Mouse (Mus musculus) heart, embryonic 13.5 days (tissue): Measurements from ENCODE around the gene Tspan7. TPM values are rescaled to one million over a fixed set of nuclear protein-coding genes. Genes with fewer than 3 reads are reported as not detected.
A peak's percentile ranks its signal among the peaks of the same experiment; 100 is the strongest.

Experiments used
- ATAC-seq: fragments of 200-750 bp; cut with Nextera tagmentation; 2 replicates; pipeline ENCODE4 v1.8.0; 2017; ENCODE audit warnings: moderate TSS enrichment; ENCODE audit not compliant: insufficient number of reproducible peaks, low FRiP score, low TSS enrichment; ENCODE audit errors: extremely low read depth
- H3K27ac ChIP-seq: fragments of 300-500 bp; sonication (generic); replicated peaks from 2 replicates; pipeline ENCODE4 v1.5.1; 2015; ENCODE audit warnings: moderate library complexity, mild to moderate bottlenecking, inconsistent platforms
- H3K27me3 ChIP-seq: fragments of 300-500 bp; sonication (generic); replicated peaks from 2 replicates; pipeline ENCODE4 v1.6.1; 2015; ENCODE audit warnings: mild to moderate bottlenecking, inconsistent platforms
- H3K36me3 ChIP-seq: fragments of 300-500 bp; sonication (generic); 2 replicates; pipeline ENCODE4 v1.6.1; 2015; ENCODE audit warnings: mild to moderate bottlenecking, inconsistent platforms
- H3K4me1 ChIP-seq: fragments of 300-500 bp; sonication (generic); 2 replicates; pipeline ENCODE4 v1.6.1; 2015; ENCODE audit warnings: inconsistent platforms
- H3K4me2 ChIP-seq: fragments of 300-500 bp; sonication (generic); 2 replicates; pipeline ENCODE4 v1.6.1; 2015; ENCODE audit warnings: inconsistent platforms, mild to moderate bottlenecking, moderate library complexity
- H3K4me3 ChIP-seq: fragments of 300-500 bp; sonication (generic); 2 replicates; pipeline ENCODE4 v1.5.1; 2015; ENCODE audit warnings: moderate library complexity, mild to moderate bottlenecking, inconsistent platforms
- H3K9ac ChIP-seq: fragments of 300-500 bp; sonication (generic); 2 replicates; pipeline ENCODE4 v1.6.1; 2015; ENCODE audit warnings: inconsistent platforms, mild to moderate bottlenecking, moderate library complexity
- H3K9me3 ChIP-seq: fragments of 300-500 bp; sonication (generic); 2 replicates; pipeline ENCODE4 v1.6.1; 2016; ENCODE audit warnings: inconsistent platforms
- WGBS: fragments of 180-500 bp; shearing (Covaris S2); methylation state at CpG from one replicate; pipeline ENCODE4 v1.1.7; 2015; ENCODE audit warnings: mixed read lengths; 5-methylcytosine and 5-hydroxymethylcytosine counted together
- polyA plus RNA-seq: library from polyadenylated mRNA; unstranded; fragments of >200 nt; fragmentation: Nextera tagmentation; extraction: Ambion mirVana; gene quantifications from 2 replicates; pipeline ENCODE4 v1.2.1, GENCODE M21; 2015

Tspan7 gene
- polyA plus RNA-seq, 1 experiment from 2014 or later = 76.4 TPM

GRCm38 (mm10) chrX:10556899-10557298 is 71.9 kb downstream of the Tspan7 start:
- Histone ChIP-seq H3K4me2 (no peak overlapping the region), H3K27me3 (no peaks in the 10 kb centered on the region), H3K36me3 (no peaks in the 10 kb centered on the region), H3K27ac (peak overlapping the region; percentile 69), H3K4me3 (no peak overlapping the region), H3K9me3 (no peaks in the 10 kb centered on the region), H3K9ac (no peak overlapping the region), H3K4me1 (peaks cover 13% of the 10 kb centered on the region; the same call in 1 of the 2 replicates)
- 55% methylated on average over 3 of the region's 3 CpGs for whole genome bisulfite sequencing
- ATAC-seq = no peak

DNA sequence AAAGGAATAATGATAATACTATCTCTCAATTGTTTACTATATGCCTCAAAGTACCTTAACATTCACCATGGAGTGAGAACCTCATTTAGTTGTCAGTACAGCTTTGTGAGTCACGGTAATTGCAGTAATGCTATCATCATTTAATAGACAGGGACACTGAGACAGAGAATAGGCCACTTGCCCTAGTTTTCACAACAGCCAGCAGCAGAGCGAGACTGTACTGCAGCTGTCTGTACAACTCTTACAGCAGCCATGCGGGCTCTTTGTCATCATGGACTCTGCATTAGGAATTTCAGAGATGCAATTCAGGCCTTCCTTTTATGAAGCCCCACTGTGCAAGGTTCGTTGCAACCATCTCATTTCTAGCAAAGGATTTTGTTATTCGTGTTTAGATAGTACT is 72.6 kb downstream of the Tspan7 start:
- WGBS = 65% methylated on average over 5 of the region's 5 CpGs

DNA sequence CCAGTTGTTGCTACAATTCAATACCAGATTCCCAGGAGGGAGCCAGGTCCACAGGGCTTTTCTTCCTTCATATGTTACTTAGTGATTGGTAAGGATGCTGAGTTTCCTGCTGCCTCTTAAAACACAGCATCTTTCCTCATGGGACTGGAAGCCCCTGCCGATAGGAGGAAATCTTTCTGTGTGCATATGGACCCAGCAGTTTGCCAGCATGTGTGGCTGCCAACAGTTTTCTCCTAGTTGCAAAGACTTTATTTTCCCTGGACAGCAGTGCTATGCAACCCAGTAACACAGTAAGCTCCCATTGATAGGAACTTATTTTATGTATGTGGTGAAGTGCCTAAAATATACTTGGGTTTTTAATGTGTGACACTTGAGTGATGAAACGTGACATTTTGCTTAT is 73.7 kb downstream of the Tspan7 start:
- H3K36me3 ChIP-seq = no peaks in the 10 kb centered on the region
- H3K4me2 ChIP-seq = no peak overlapping the region
- H3K9me3 ChIP-seq = no peaks in the 10 kb centered on the region
- H3K4me1 ChIP-seq = peaks cover 7% of the 10 kb centered on the region; the same call in 1 of the 2 replicates
- ATAC-seq = no peak
- H3K9ac ChIP-seq = no peak overlapping the region
- H3K27ac ChIP-seq = no peak overlapping the region
- no peak overlapping the region for H3K4me3 ChIP-seq
- WGBS = 60% methylated on average over 2 of the region's 2 CpGs
- no peaks in the 10 kb centered on the region for H3K27me3 ChIP-seq

More for the DNA sequence above, 72.6 kb downstream of the Tspan7 start:
- Histone ChIP-seq H3K27ac (no peak overlapping the region), H3K4me2 (no peak overlapping the region), H3K27me3 (no peaks in the 10 kb centered on the region), H3K9ac (no peak overlapping the region), H3K9me3 (no peaks in the 10 kb centered on the region), H3K4me3 (no peak overlapping the region), H3K4me1 (peaks cover 7% of the 10 kb centered on the region; the same call in 1 of the 2 replicates), H3K36me3 (no peaks in the 10 kb centered on the region)
- no peak for ATAC-seq

GRCm38 (mm10) chrX:10565811-10566210 is 80.9 kb downstream of the Tspan7 start:
- 76% methylated on average over 3 of the region's 3 CpGs for WGBS
- H3K27ac ChIP-seq = no peak overlapping the region
- no peaks in the 10 kb centered on the region for H3K9me3 ChIP-seq
- no peak overlapping the region for H3K4me2 ChIP-seq
- no peaks in the 10 kb centered on the region for H3K36me3 ChIP-seq
- H3K4me3 ChIP-seq = no peak overlapping the region
- ATAC-seq = no peak
- H3K9ac ChIP-seq = no peak overlapping the region
- H3K4me1 ChIP-seq = no peaks in the 10 kb centered on the region
- H3K27me3 ChIP-seq = no peaks in the 10 kb centered on the region

DNA sequence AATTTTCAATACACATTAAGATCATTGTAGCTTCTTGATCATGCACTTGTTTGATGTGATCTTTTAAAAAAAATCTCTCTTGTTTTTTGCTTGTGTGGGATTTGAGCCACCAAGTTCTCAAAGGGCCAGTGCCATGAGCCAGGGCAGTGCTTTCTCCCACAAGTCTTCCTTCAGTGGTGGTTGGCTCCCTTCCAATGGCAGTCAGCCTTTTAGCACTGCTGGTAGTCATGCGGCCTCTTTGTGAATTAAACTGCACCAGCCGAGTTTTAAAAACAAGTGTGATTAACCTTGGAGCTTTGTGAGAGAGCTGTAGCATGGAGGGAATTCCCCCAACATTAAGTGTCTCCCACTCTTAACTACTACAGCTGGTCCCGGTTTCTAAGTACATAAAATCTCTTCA is 89.6 kb downstream of the Tspan7 start:
- Histone ChIP-seq H3K9me3 (no peaks in the 10 kb centered on the region), H3K27me3 (no peaks in the 10 kb centered on the region), H3K9ac (no peak overlapping the region), H3K27ac (peak overlapping the region; percentile 79), H3K36me3 (no peaks in the 10 kb centered on the region), H3K4me1 (peaks cover 25% of the 10 kb centered on the region), H3K4me3 (no peak overlapping the region), H3K4me2 (no peak overlapping the region)
- WGBS = 28% methylated on average over 3 of the region's 3 CpGs
- no peak for ATAC-seq

- Histone ChIP-seq H3K36me3 (no peaks in the 10 kb centered on the region), H3K4me3 (no peak overlapping the region), H3K9ac (no peak overlapping the region), H3K9me3 (no peaks in the 10 kb centered on the region), H3K4me1 (peaks cover 25% of the 10 kb centered on the region), H3K27ac (peak overlapping the region; percentile 79; the same call in 1 of the 2 replicates), H3K4me2 (no peak overlapping the region), H3K27me3 (no peaks in the 10 kb centered on the region)
- ATAC-seq = no peak
- 39% methylated on average over 2 of the region's 2 CpGs for WGBS
Observed at GRCm38 (mm10) chrX:10575406-10575805, 90.4 kb downstream of the Tspan7 start.

DNA sequence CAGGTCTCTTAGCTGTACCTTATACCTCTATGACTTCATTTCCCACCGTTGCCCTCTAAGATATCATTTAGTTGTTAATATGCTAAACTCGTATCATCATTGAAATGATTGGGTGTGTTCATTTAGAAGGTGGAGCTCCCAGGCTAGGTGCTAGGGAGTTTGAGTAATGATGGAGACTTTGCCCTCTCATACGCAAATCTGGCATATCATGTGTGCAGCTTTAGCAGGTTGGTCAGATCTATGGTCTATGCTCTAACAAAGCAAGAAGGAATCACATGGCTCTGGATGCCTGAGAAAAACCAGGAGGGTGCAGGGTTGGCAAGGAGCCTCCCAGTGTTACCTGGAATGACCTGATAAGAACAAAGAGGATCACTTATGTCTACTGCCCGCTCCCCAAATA is 91.4 kb downstream of the Tspan7 start:
- H3K27ac ChIP-seq = no peak overlapping the region
- H3K4me1 ChIP-seq = peaks cover 25% of the 10 kb centered on the region
- no peaks in the 10 kb centered on the region for H3K27me3 ChIP-seq
- no peak overlapping the region for H3K4me2 ChIP-seq
- 71% methylated on average over 4 of the region's 4 CpGs for WGBS
- no peaks in the 10 kb centered on the region for H3K36me3 ChIP-seq
- H3K9ac ChIP-seq = no peak overlapping the region
- no peaks in the 10 kb centered on the region for H3K9me3 ChIP-seq
- ATAC-seq = no peak
- no peak overlapping the region for H3K4me3 ChIP-seq

DNA sequence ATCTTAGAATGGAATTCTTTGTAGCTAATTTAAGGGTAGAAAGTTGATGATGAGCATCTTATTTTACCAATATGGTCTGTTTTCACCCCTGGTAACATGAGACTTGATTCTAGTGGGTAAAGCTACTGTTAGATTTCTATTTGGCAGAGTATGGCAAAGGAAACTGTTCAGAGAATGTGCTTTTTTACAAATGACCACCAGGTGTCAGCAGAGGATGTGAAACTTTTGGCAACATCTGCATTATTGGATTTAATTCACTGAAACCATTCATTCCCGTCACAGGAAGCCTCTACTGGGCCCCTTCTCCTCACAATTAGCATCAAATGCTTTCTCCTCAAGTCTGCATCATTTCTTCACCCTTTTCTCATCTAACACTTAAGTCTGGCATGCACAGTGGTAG is 92.4 kb downstream of the Tspan7 start:
- Histone ChIP-seq H3K4me2 (no peak overlapping the region), H3K27ac (no peak overlapping the region; the same call in 1 of the 2 replicates), H3K27me3 (no peaks in the 10 kb centered on the region), H3K4me1 (peaks cover 25% of the 10 kb centered on the region), H3K4me3 (no peak overlapping the region), H3K9me3 (no peaks in the 10 kb centered on the region), H3K9ac (no peak overlapping the region), H3K36me3 (no peaks in the 10 kb centered on the region)
- WGBS = 5% methylated on average over 1 of the region's 1 CpGs
- no peak for ATAC-seq

- no peak for ATAC-seq
- H3K9me3 ChIP-seq = no peaks in the 10 kb centered on the region
- H3K4me1 ChIP-seq = no peaks in the 10 kb centered on the region
- no peak overlapping the region for H3K4me2 ChIP-seq
- 87% methylated on average over 4 of the region's 4 CpGs for WGBS
- H3K36me3 ChIP-seq = no peaks in the 10 kb centered on the region
- H3K27me3 ChIP-seq = no peaks in the 10 kb centered on the region; the same call in 1 of the 2 replicates
- H3K9ac ChIP-seq = no peak overlapping the region
- no peak overlapping the region for H3K4me3 ChIP-seq
- no peak overlapping the region for H3K27ac ChIP-seq
Observed at GRCm38 (mm10) chrX:10582731-10583130, 97.8 kb downstream of the Tspan7 start.

DNA sequence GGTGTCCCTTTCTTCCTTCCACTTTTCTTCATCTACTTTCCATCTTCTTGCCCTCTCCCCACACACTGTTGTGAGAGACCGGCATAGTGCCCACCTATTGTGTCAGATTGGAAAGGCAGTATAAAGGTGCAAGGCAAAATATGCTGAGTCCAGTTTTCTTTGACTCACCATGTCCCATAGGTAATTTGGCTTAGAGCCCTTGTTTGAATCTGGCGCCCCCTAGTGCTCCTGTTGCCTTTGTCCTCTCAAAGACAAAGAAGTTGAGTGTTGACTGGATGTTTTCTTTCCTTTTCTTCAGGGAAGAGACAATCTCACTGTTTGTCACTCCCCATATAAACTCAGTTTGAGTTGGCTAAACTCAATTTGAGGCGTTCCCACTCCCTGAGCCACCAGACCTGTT is 107.3 kb downstream of the Tspan7 start:
- H3K27me3 ChIP-seq = no peaks in the 10 kb centered on the region
- no peak overlapping the region for H3K9ac ChIP-seq
- no peaks in the 10 kb centered on the region for H3K4me1 ChIP-seq
- H3K4me2 ChIP-seq = no peak overlapping the region
- no peak overlapping the region for H3K27ac ChIP-seq
- H3K4me3 ChIP-seq = no peak overlapping the region
- ATAC-seq = no peak
- H3K36me3 ChIP-seq = peaks cover 5% of the 10 kb centered on the region; the same call in 1 of the 2 replicates
- WGBS = 58% methylated on average over 3 of the region's 3 CpGs
- no peaks in the 10 kb centered on the region for H3K9me3 ChIP-seq

GRCm38 (mm10) chrX:10593561-10593960 is 108.6 kb downstream of the Tspan7 start:
- Histone ChIP-seq H3K27ac (no peak overlapping the region), H3K4me3 (no peak overlapping the region), H3K4me1 (no peaks in the 10 kb centered on the region), H3K9me3 (no peaks in the 10 kb centered on the region), H3K27me3 (no peaks in the 10 kb centered on the region), H3K36me3 (peaks cover 5% of the 10 kb centered on the region; the same call in 1 of the 2 replicates), H3K4me2 (no peak overlapping the region), H3K9ac (no peak overlapping the region)
- ATAC-seq = no peak
- WGBS = 88% methylated on average over 7 of the region's 7 CpGs

- H3K9me3 ChIP-seq = no peaks in the 10 kb centered on the region
- 16% methylated on average over 5 of the region's 5 CpGs for whole genome bisulfite sequencing
- no peak overlapping the region for H3K9ac ChIP-seq
Observed at GRCm38 (mm10) chrX:10617119-10617518, 132.2 kb downstream of the Tspan7 start.

More at GRCm38 (mm10) chrX:10617119-10617518, 132.2 kb downstream of the Tspan7 start:
- H3K36me3 ChIP-seq = no peaks in the 10 kb centered on the region
- H3K27ac ChIP-seq = no peak overlapping the region
- no peaks in the 10 kb centered on the region; the same call in 1 of the 2 replicates for H3K27me3 ChIP-seq
- ATAC-seq = no peak
- H3K4me3 ChIP-seq = no peak overlapping the region
- H3K4me1 ChIP-seq = no peaks in the 10 kb centered on the region
- H3K4me2 ChIP-seq = no peak overlapping the region
